15 mouse cellular contexts compared by ENCODE assay signal in genomic region chr1:41002006-41002405, GRCm38 (mm10).
DNase-seq lines count a peak whose midpoint lies in the region; ATAC-seq and TF ChIP-seq lines count a peak whose summit lies in the region.
"Had no signal": no experiment of that assay in that cellular context is flagged by ENCODE, and none has a peak within 500 bp of the region (broad histone marks: within the 10 kb centered on the region; RNA-seq: fewer than 3 reads in every experiment).

No protein-coding gene starts in this region.

- no peak overlapping the region for H3K9ac ChIP-seq in limb, embryonic 13.5 days
- H3K9ac ChIP-seq in embryonic facial prominence, embryonic 13.5 days: no peak overlapping the region
- H3K9ac ChIP-seq in forebrain, embryonic 15.5 days (replicated peaks): no peak overlapping the region
- H3K9ac ChIP-seq: heart, embryonic 15.5 days; liver, embryonic 14.5 days; lung, embryonic 15.5 days had no signal

- H3K4me1 ChIP-seq in limb, embryonic 13.5 days: peaks cover 10% of the 10 kb centered on the region
- peaks cover 29% of the 10 kb centered on the region for H3K4me1 ChIP-seq in limb, embryonic 10.5 days
- peaks cover 23% of the 10 kb centered on the region for H3K4me1 ChIP-seq in embryonic facial prominence, embryonic 13.5 days
- H3K4me1 ChIP-seq in forebrain, embryonic 15.5 days: peaks cover 20% of the 10 kb centered on the region
- no peaks in the 10 kb centered on the region for H3K4me1 ChIP-seq in thymus, adult 2 months (replicated peaks; ENCODE audit: control insufficient read depth, insufficient read depth, low read length)
- H3K4me1 ChIP-seq: heart, embryonic 15.5 days; lung, embryonic 15.5 days had no signal

- ATAC-seq in limb, embryonic 13.5 days (ENCODE audit: low FRiP score, low read depth): no peak
- ATAC-seq in embryonic facial prominence, embryonic 13.5 days (ENCODE audit: insufficient number of reproducible peaks, insufficient read depth, low FRiP score, low TSS enrichment, low read depth): no peak
- peak; percentile 35 for ATAC-seq in forebrain, embryonic 15.5 days (replicated peaks)

- intact Hi-C loops in left cerebral cortex, postnatal 25 days (cut with DNase I): loop anchor here (5.0 to 10.0 kb wide), 3 partner anchors 150 to 1713 kb away; no protein-coding TSS in a partner anchor

- no peak for TF ChIP-seq POLR2A in thymus, adult 2 months (IDR thresholded peaks at IDR 0.05; ENCODE audit: control insufficient read depth, extremely low read depth, insufficient read depth, low read length, poor library complexity)

- no peaks in the 10 kb centered on the region for H3K36me3 ChIP-seq in limb, embryonic 13.5 days
- H3K36me3 ChIP-seq in limb, embryonic 10.5 days: no peaks in the 10 kb centered on the region
- H3K36me3 ChIP-seq in embryonic facial prominence, embryonic 13.5 days: no peaks in the 10 kb centered on the region
- H3K36me3 ChIP-seq in forebrain, embryonic 15.5 days: no peaks in the 10 kb centered on the region
- H3K36me3 ChIP-seq in thymus, adult 2 months (ENCODE audit: control insufficient read depth, insufficient read depth, low read length): no peaks in the 10 kb centered on the region
- H3K36me3 ChIP-seq: heart, embryonic 15.5 days; lung, embryonic 15.5 days had no signal

- no peak for DNase-seq in limb, embryonic 10.5 days (ENCODE audit: low spot score)
- DNase-seq in retina, postnatal 1 day: peak; percentile 63
- no peak for DNase-seq in thymus, adult 2 months
- no peak for DNase-seq in left cerebral cortex, postnatal 25 days (ENCODE audit: low spot score in 2 of 2)
- DNase-seq: adrenal gland, adult 8-10 months; cerebellum, adult 11 months; thymus, postnatal 14 days had no signal

- 0 out of 2 replicates have a peak overlapping the region, but pooled peaks have one; percentile 21 for H3K4me2 ChIP-seq in limb, embryonic 13.5 days (replicated peaks)
- peak overlapping the region; percentile 5; the same call in 1 of the 2 replicates for H3K4me2 ChIP-seq in embryonic facial prominence, embryonic 13.5 days
- H3K4me2 ChIP-seq in forebrain, embryonic 15.5 days (replicated peaks): no peak overlapping the region
- H3K4me2 ChIP-seq: heart, embryonic 15.5 days; lung, embryonic 15.5 days had no signal

- H3K4me3 ChIP-seq in limb, embryonic 13.5 days: no peak overlapping the region
- no peak overlapping the region for H3K4me3 ChIP-seq in limb, embryonic 10.5 days
- H3K4me3 ChIP-seq in embryonic facial prominence, embryonic 13.5 days: no peak overlapping the region
- H3K4me3 ChIP-seq in forebrain, embryonic 15.5 days: no peak overlapping the region
- no peak overlapping the region for H3K4me3 ChIP-seq in thymus, adult 2 months (ENCODE audit: control insufficient read depth, insufficient read depth, low read length)
- H3K4me3 ChIP-seq: heart, embryonic 15.5 days; lung, embryonic 15.5 days had no signal

- H3K27ac ChIP-seq in limb, embryonic 13.5 days: no peak overlapping the region
- H3K27ac ChIP-seq in limb, embryonic 10.5 days: no peak overlapping the region
- no peak overlapping the region for H3K27ac ChIP-seq in embryonic facial prominence, embryonic 13.5 days
- H3K27ac ChIP-seq in forebrain, embryonic 15.5 days (replicated peaks): peak overlapping the region; percentile 48
- H3K27ac ChIP-seq in thymus, adult 2 months (ENCODE audit: control insufficient read depth, insufficient read depth, low read length): no peak overlapping the region
- H3K27ac ChIP-seq: heart, embryonic 15.5 days; hindbrain, postnatal 0 days; liver, embryonic 14.5 days; lung, embryonic 15.5 days; macrophage had no signal

- no peaks in the 10 kb centered on the region for H3K27me3 ChIP-seq in limb, embryonic 13.5 days
- no peaks in the 10 kb centered on the region for H3K27me3 ChIP-seq in limb, embryonic 10.5 days (ENCODE audit: low read depth, poor library complexity, severe bottlenecking)
- H3K27me3 ChIP-seq in embryonic facial prominence, embryonic 13.5 days: peaks cover 5% of the 10 kb centered on the region; the same call in 1 of the 2 replicates
- no peaks in the 10 kb centered on the region for H3K27me3 ChIP-seq in forebrain, embryonic 15.5 days
- no peaks in the 10 kb centered on the region for H3K27me3 ChIP-seq in thymus, adult 2 months (ENCODE audit: control insufficient read depth, insufficient read depth, low read length)
- H3K27me3 ChIP-seq: heart, embryonic 15.5 days; lung, embryonic 15.5 days had no signal

- no peak for TF ChIP-seq CTCF in thymus, adult 2 months (IDR thresholded peaks at IDR 0.05; ENCODE audit: borderline replicate concordance, control insufficient read depth, extremely low read depth, insufficient read depth, low read length, poor library complexity)

- 37% methylated on average over 9 of the region's 9 CpGs for WGBS in limb, embryonic 13.5 days
- WGBS in limb, embryonic 10.5 days: 65% methylated on average over 9 of the region's 9 CpGs
- 34% methylated on average over 9 of the region's 9 CpGs for WGBS in embryonic facial prominence, embryonic 13.5 days
- WGBS in forebrain, embryonic 15.5 days: 58% methylated on average over 9 of the region's 9 CpGs
- WGBS in thymus, adult 2 months: 69% methylated on average over 9 of the region's 9 CpGs

- H3K9me3 ChIP-seq in limb, embryonic 13.5 days: no peaks in the 10 kb centered on the region
- no peaks in the 10 kb centered on the region for H3K9me3 ChIP-seq in limb, embryonic 10.5 days (replicated peaks)
- H3K9me3 ChIP-seq in embryonic facial prominence, embryonic 13.5 days: no peaks in the 10 kb centered on the region
- no peaks in the 10 kb centered on the region for H3K9me3 ChIP-seq in forebrain, embryonic 15.5 days
- H3K9me3 ChIP-seq: heart, embryonic 15.5 days; lung, embryonic 15.5 days had no signal
